8 mouse cellular contexts compared by ENCODE assay signal in the genomic region with DNA sequence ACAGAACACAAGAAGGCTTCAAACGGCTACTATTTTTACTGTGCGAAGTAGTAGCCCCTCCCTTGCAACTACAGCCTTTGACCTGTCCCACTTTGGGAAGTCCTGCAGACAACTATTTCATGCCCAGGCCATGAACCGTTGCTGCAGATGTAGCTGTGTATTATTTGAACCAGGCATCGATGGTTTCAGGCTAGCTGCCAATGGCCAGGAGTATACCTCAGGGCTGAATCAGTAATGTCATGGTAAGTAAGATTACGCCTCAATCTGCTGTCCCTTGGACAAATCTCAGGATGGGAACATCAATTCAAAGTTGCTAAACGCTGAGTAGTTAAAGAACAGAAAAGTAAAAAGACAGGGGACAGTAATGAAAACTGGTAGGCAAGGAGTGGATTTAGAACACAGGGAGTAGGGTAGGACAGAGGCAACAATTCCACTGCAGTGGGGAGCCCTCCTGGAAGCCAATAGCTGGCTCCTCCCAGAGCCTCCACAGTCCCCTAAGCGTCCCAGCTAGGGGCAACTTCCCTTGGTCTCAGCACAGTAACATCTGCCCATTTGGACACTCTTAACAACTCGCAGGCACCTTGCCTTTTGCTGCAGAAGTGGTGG. TPM values are rescaled to one million over a fixed set of nuclear protein-coding genes. Genes with fewer than 3 reads are reported as not detected.
DNase-seq lines count a peak whose midpoint lies in the region; ATAC-seq lines count a peak whose summit lies in the region.

No protein-coding gene starts in this region.

- WGBS in liver, embryonic 11.5 days = 47% methylated on average over 8 of the region's 8 CpGs
- whole genome bisulfite sequencing in intestine, embryonic 14.5 days = 43% methylated on average over 8 of the region's 8 CpGs
- 10% methylated on average over 8 of the region's 8 CpGs for WGBS in neural tube, embryonic 15.5 days

- H3K9ac ChIP-seq in liver, embryonic 11.5 days (ENCODE audit: low read depth, low read length) = no peak overlapping the region
- H3K9ac ChIP-seq in intestine, embryonic 14.5 days (ENCODE audit: low read length) = 0 out of 2 replicates have a peak overlapping the region, but pooled peaks have one; percentile 17
- peak overlapping the region; percentile 64 for H3K9ac ChIP-seq in neural tube, embryonic 15.5 days (replicated peaks)

- no peak overlapping the region for H3K27ac ChIP-seq in liver, embryonic 11.5 days (ENCODE audit: low read depth, low read length)
- no peak overlapping the region for H3K27ac ChIP-seq in intestine, embryonic 14.5 days (ENCODE audit: low read depth)
- 0 out of 2 replicates have a peak overlapping the region, but pooled peaks have one; percentile 82 for H3K27ac ChIP-seq in neural tube, embryonic 15.5 days (replicated peaks)

- H3K4me2 ChIP-seq in liver, embryonic 11.5 days = peak overlapping the region; percentile 59
- H3K4me2 ChIP-seq in intestine, embryonic 14.5 days (ENCODE audit: low read length) = peak overlapping the region; percentile 66
- peak overlapping the region; percentile 84 for H3K4me2 ChIP-seq in neural tube, embryonic 15.5 days

- H3K36me3 ChIP-seq in liver, embryonic 11.5 days (ENCODE audit: control insufficient read depth, insufficient read depth, low read length) = no peaks in the 10 kb centered on the region
- H3K36me3 ChIP-seq in intestine, embryonic 14.5 days (ENCODE audit: control insufficient read depth, insufficient read depth, low read length) = no peaks in the 10 kb centered on the region
- no peaks in the 10 kb centered on the region for H3K36me3 ChIP-seq in neural tube, embryonic 15.5 days

- no peak for DNase-seq in liver, embryonic 11.5 days (ENCODE audit: low spot score)
- no peak for DNase-seq in liver
- DNase-seq in embryo, embryonic 10.5 days (ENCODE audit: low spot score) = peak; percentile 11
- no peak for DNase-seq in intestine, embryonic 14.5 days (ENCODE audit: low spot score)
- DNase-seq in adrenal gland, adult 2 months = no peak
- no peak for DNase-seq in c-Kit-positive CD71-positive TER-119-positive erythroid progenitor cells, embryonic 14.5 days (ENCODE audit: low spot score)
- DNase-seq in T-cell, adult 2 months (ENCODE audit: low spot score) = no peak

- ATAC-seq in liver, embryonic 11.5 days (replicated peaks; ENCODE audit: low FRiP score) = peak; percentile 54; the same call in 1 of the 2 replicates
- no peak; the same call in 1 of the 2 replicates for ATAC-seq in intestine, embryonic 14.5 days (replicated peaks; ENCODE audit: low FRiP score, low TSS enrichment, low read depth)
- peak; percentile 20; the same call in 1 of the 2 replicates for ATAC-seq in neural tube, embryonic 15.5 days (ENCODE audit: low FRiP score)

- no peaks in the 10 kb centered on the region for H3K9me3 ChIP-seq in liver, embryonic 11.5 days (ENCODE audit: control insufficient read depth, low read length)
- no peaks in the 10 kb centered on the region for H3K9me3 ChIP-seq in intestine, embryonic 14.5 days (ENCODE audit: control insufficient read depth, low read length)
- no peaks in the 10 kb centered on the region for H3K9me3 ChIP-seq in neural tube, embryonic 15.5 days (replicated peaks)

- peak overlapping the region; percentile 31 for H3K4me3 ChIP-seq in liver, embryonic 11.5 days (ENCODE audit: low read depth, low read length)
- H3K4me3 ChIP-seq in intestine, embryonic 14.5 days (ENCODE audit: low read depth, low read length) = peak overlapping the region; percentile 31
- peak overlapping the region; percentile 57 for H3K4me3 ChIP-seq in neural tube, embryonic 15.5 days (replicated peaks)

- H3K4me1 ChIP-seq in liver, embryonic 11.5 days (replicated peaks; ENCODE audit: control insufficient read depth, insufficient read depth, low read length) = no peaks in the 10 kb centered on the region
- H3K4me1 ChIP-seq in intestine, embryonic 14.5 days (replicated peaks; ENCODE audit: control insufficient read depth, insufficient read depth, low read length) = peaks cover 7% of the 10 kb centered on the region; the same call in 1 of the 2 replicates
- H3K4me1 ChIP-seq in neural tube, embryonic 15.5 days = peaks cover 20% of the 10 kb centered on the region

- H3K27me3 ChIP-seq in liver, embryonic 11.5 days (replicated peaks; ENCODE audit: control insufficient read depth, insufficient read depth, low read length) = peaks cover 15% of the 10 kb centered on the region
- H3K27me3 ChIP-seq in intestine, embryonic 14.5 days (replicated peaks; ENCODE audit: control insufficient read depth, insufficient read depth, low read length) = 0 out of 2 replicates have a peak, but pooled peaks cover 3% of the 10 kb centered on the region
- H3K27me3 ChIP-seq in neural tube, embryonic 15.5 days (replicated peaks) = no peaks in the 10 kb centered on the region

RNA-seq across cellular contexts. Expression of a gene that starts 2.3 kb away (rescaled TPM):
- polyA plus RNA-seq in liver, embryonic 11.5 days (2014; fragmentation: Nextera tagmentation; extraction: Ambion mirVana) = 0.13 and 0.22 TPM in 2 replicates
- 0.65 and 0.75 TPM in 2 replicates for polyA plus RNA-seq in intestine, embryonic 14.5 days (2014; fragmentation: Nextera tagmentation; extraction: Ambion mirVana)
- 32.4 and 33.4 TPM in 2 replicates for polyA plus RNA-seq in neural tube, embryonic 15.5 days (2015; fragmentation: Nextera tagmentation; extraction: Ambion mirVana)
- 1 to 10 TPM; 1.0 to 1.1 TPM for total RNA-seq in adrenal gland, adult 2 months (2021)
- polyA plus RNA-seq in adrenal gland, adult 2 months (2012; rRNA removed) = 0.17 and 0.28 TPM in 2 replicates

Comparison
In these comparisons a context has a peak if more than half of its experiments do, and no peak if none do; other contexts are left out.
1. RNA of a gene that starts 2.3 kb away (polyA plus RNA-seq): 32.4 to 33.4 TPM in neural tube, embryonic 15.5 days; 0.65 to 0.75 TPM in intestine, embryonic 14.5 days, 0.17 to 0.28 TPM in adrenal gland, adult 2 months and 0.13 to 0.22 TPM in liver, embryonic 11.5 days; every median in the first group is over 10 times any median in the second.
2. Peak in every context shown above with its lines, with median percentiles within 50 percentile points of each other: H3K4me2 ChIP-seq and H3K4me3 ChIP-seq.